Mouse (Mus musculus) neural tube, embryonic 14.5 days (tissue): ENCODE results near the gene 4930513O06Rik. TPM values are rescaled to one million over a fixed set of nuclear protein-coding genes. Genes with fewer than 3 reads are reported as not detected.

Source experiments
- ATAC-seq: fragments of 200-750 bp; cut with Nextera tagmentation; 2 replicates; pipeline ENCODE4 v1.8.0; 2017; ENCODE audit warnings: low read depth, mild to moderate bottlenecking, moderate TSS enrichment, moderate library complexity
- H3K27ac ChIP-seq: fragments of 300-500 bp; sonication (generic); 2 replicates; pipeline ENCODE4 v1.5.1; 2014; ENCODE audit warnings: low read depth, mild to moderate bottlenecking, control low read depth, low read length, moderate library complexity, mixed read lengths
- H3K27me3 ChIP-seq: fragments of 300-500 bp; sonication (generic); 2 replicates; pipeline ENCODE4 v1.6.1; 2014; ENCODE audit warnings: low read length; ENCODE audit not compliant: control insufficient read depth, insufficient read depth
- H3K36me3 ChIP-seq: fragments of 300-500 bp; sonication (generic); 2 replicates; pipeline ENCODE4 v1.6.1; 2014; ENCODE audit warnings: low read length, mixed read lengths; ENCODE audit not compliant: control insufficient read depth, insufficient read depth
- H3K4me1 ChIP-seq: fragments of 300-500 bp; sonication (generic); 2 replicates; pipeline ENCODE4 v1.6.1; 2014; ENCODE audit warnings: low read length; ENCODE audit not compliant: control insufficient read depth, insufficient read depth
- H3K4me2 ChIP-seq: fragments of 300-500 bp; sonication (generic); 2 replicates; pipeline ENCODE4 v1.6.1; 2014; ENCODE audit warnings: mild to moderate bottlenecking, low read depth, low read length, control low read depth
- H3K4me3 ChIP-seq: fragments of 300-500 bp; sonication (generic); 2 replicates; pipeline ENCODE4 v1.5.1; 2014; ENCODE audit warnings: low read depth, low read length, control low read depth, mixed read lengths
- H3K9ac ChIP-seq: fragments of 300-500 bp; sonication (generic); replicated peaks from 2 replicates; pipeline ENCODE4 v1.6.1; 2014; ENCODE audit warnings: low read depth, mild to moderate bottlenecking, control low read depth, low read length, mixed read lengths
- H3K9me3 ChIP-seq: fragments of 300-500 bp; sonication (generic); 2 replicates; pipeline ENCODE4 v1.6.1; 2016; ENCODE audit warnings: low read length; ENCODE audit not compliant: control insufficient read depth
- WGBS: fragments of 180-500 bp; shearing (Covaris S2); extraction: QIAGEN DNeasy Blood & Tissue Kit; methylation state at CpG from one replicate; pipeline ENCODE4 v1.1.7; 2014; 5-methylcytosine and 5-hydroxymethylcytosine counted together
- polyA plus RNA-seq: library from polyadenylated mRNA; unstranded; fragments of >200 nt; fragmentation: Nextera tagmentation; extraction: Ambion mirVana; gene quantifications from 2 replicates; pipeline ENCODE4 v1.2.1, GENCODE M21; 2014

The 4930513O06Rik gene
- polyA plus RNA-seq, result not detected in 2 replicates

DNA sequence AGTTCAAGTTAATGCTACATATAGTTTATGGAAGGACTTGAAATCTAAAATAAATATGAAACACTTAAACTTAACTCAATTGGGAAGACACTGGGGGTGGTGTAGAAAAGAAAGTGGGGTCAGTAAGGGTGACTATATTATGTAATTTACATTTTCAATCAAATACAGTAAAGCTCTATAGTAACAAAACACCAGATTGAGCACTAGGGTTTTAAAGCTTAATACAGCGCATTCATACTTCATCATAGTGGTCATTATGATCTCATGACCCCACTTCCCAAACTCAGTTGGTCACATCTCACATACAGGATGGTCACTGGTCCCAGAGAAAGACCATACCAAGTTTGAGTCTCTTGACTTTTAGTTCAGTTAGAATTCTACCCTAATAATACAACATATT is at the start of gene 4930513O06Rik:
TSS of gene 4930513O06Rik (plus strand) at position 301 of the 400 bp plus-strand sequence.
- no peak within 1 kb of the TSS for H3K9ac ChIP-seq
- no peaks in the 10 kb centered on the region for H3K4me1 ChIP-seq
- no peaks in the 10 kb centered on the region for H3K27me3 ChIP-seq
- H3K27ac ChIP-seq, result no peak within 1 kb of the TSS
- no peaks in the 10 kb centered on the region for H3K9me3 ChIP-seq
- no peak within 1 kb of the TSS for H3K4me3 ChIP-seq
- no peak for ATAC-seq
- H3K36me3 ChIP-seq, result no peaks in the 10 kb centered on the region
- 96% methylated on average over 1 of the region's 1 CpGs for WGBS
- no peak within 1 kb of the TSS for H3K4me2 ChIP-seq

DNA sequence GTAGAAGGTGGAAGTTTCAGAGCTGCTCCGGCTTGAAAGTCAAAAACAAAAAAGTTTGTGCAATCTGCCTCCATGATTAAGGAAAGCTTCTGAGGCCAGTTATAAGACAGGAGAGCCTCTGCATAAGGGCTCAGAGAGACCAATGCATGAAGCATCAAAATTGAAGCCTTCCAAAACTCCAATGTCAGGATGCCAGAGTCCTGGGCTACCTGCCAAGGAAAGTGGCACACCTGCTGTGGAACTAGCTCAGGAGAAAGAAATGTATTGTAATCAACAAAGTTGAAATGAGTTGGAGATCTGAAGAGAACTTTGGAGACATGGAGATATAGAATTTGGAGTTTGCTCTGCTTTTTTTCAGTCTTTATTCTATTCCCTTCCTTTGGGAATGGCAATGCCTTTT is 48.4 kb upstream of the 4930513O06Rik start:
- no peak overlapping the region for H3K9ac ChIP-seq
- WGBS, result 100% methylated on average over 1 of the region's 1 CpGs
- no peak overlapping the region for H3K27ac ChIP-seq
- ATAC-seq, result no peak
- H3K27me3 ChIP-seq, result no peaks in the 10 kb centered on the region
- no peaks in the 10 kb centered on the region for H3K4me1 ChIP-seq
- no peaks in the 10 kb centered on the region for H3K36me3 ChIP-seq
- H3K9me3 ChIP-seq, result no peaks in the 10 kb centered on the region
- no peak overlapping the region for H3K4me2 ChIP-seq
- H3K4me3 ChIP-seq, result no peak overlapping the region

DNA sequence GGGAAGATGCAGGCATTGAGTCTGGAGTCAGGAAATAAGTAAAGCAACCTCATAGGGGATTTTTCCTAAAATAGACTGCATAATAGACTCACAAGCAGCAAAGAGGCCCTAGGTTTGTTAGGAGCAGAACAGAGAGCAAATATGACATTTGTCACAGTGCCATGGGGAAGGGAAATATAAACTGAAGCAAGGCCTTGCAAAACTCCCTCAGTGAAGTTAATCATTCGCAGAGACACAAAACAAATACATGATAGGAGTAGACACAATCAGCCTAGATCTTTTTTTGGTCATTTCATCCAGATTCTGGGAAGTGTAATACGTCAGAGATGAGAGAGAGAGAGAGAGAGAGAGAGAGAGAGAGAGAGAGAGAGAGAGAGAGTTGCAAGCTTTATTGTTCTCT is 46.7 kb upstream of the 4930513O06Rik start:
- Histone ChIP-seq H3K9me3 (no peaks in the 10 kb centered on the region), H3K27me3 (no peaks in the 10 kb centered on the region), H3K9ac (no peak overlapping the region), H3K4me2 (no peak overlapping the region), H3K27ac (no peak overlapping the region), H3K4me3 (no peak overlapping the region), H3K36me3 (no peaks in the 10 kb centered on the region), H3K4me1 (no peaks in the 10 kb centered on the region)
- 60% methylated on average over 2 of the region's 2 CpGs for WGBS
- no peak for ATAC-seq

DNA sequence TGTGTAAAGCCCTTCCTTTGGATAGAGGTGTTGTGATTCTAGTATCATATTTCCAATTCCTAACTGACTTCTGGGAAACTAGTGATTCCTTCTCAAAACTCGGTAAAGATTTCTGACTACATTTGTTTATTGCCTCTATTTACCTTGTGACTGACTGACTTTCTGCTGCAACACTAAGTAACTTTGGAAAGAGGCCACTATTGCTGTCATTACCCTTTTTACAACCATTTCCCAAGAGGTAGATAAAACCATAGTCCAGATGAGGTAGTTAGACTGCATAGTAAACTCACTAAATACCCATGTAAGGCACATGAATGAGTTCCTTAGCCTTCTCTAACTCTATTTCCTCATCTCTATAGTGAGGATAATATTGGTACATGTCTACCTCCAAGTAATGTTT is 44.9 kb upstream of the 4930513O06Rik start:
- no peaks in the 10 kb centered on the region for H3K27me3 ChIP-seq
- WGBS, result 52% methylated on average over 1 of the region's 1 CpGs
- no peaks in the 10 kb centered on the region for H3K9me3 ChIP-seq
- no peaks in the 10 kb centered on the region for H3K4me1 ChIP-seq
- H3K36me3 ChIP-seq, result no peaks in the 10 kb centered on the region
- no peak overlapping the region for H3K9ac ChIP-seq
- no peak overlapping the region for H3K4me3 ChIP-seq
- no peak overlapping the region for H3K4me2 ChIP-seq
- no peak for ATAC-seq
- no peak overlapping the region for H3K27ac ChIP-seq

DNA sequence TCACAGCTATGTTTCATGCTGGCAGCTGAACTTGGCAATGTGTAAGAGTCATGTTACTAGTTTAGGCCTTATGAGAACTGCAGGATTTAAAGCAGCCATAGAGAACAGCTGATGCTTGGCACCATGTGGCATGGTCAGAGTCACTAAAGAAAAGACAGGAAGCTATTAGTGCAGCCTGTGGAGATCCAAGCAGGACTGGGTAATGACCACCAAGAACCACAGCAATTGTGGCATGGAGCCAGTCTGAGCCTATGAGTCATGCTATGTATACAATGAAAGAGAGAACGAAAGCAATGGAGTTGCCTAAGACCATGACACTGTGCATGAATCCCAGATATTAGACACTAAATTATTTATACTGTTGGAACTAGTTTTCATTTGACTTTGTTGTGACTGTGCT is 34.1 kb upstream of the 4930513O06Rik start:
- Histone ChIP-seq H3K4me3 (no peak overlapping the region), H3K27ac (no peak overlapping the region), H3K9ac (no peak overlapping the region), H3K27me3 (no peaks in the 10 kb centered on the region), H3K36me3 (no peaks in the 10 kb centered on the region), H3K9me3 (no peaks in the 10 kb centered on the region), H3K4me1 (no peaks in the 10 kb centered on the region), H3K4me2 (no peak overlapping the region)
- 71% methylated on average over 1 of the region's 1 CpGs for WGBS
- ATAC-seq, result no peak

DNA sequence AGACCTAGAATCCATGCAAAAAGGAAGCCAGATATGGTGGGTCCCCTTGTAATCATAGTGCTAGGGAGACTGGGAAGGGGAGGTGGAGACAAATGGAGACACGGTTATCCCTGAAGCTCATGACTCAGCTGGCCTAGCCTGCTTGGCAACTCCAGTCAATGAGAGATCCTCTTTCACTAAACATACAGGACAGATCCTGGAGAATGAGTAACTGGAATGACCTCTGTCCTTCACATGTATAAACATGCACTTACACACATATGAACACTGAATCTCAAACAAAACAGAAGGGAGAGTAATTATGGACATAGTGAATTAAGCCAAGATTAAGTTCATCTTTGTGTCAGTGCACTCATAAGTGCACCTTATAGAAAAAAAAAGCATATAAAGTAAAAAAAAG is 32.9 kb upstream of the 4930513O06Rik start:
- Histone ChIP-seq H3K4me2 (no peak overlapping the region), H3K36me3 (no peaks in the 10 kb centered on the region), H3K9ac (no peak overlapping the region), H3K27ac (no peak overlapping the region), H3K9me3 (no peaks in the 10 kb centered on the region), H3K4me1 (no peaks in the 10 kb centered on the region), H3K4me3 (no peak overlapping the region), H3K27me3 (no peaks in the 10 kb centered on the region)
- 89% methylated on average over 1 of the region's 1 CpGs for WGBS
- no peak for ATAC-seq

DNA sequence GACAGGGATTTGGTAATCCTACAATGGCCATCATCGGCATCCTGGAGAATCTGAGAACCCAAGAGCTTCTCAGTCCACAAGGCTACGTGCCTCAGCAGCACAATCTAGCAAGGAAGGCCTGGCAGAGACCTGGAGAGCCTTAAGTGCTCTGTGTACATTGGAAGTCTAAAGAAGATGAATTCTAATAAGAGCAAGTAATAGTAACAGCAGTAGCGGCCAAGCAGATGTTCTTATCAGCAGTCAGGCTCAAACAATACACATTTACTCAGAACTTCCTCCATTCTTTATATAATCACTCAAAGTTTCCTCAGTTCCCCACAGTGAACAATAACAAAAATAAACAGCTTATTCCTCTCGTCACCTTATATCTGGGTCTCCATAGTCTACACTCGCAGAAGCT is 22.0 kb upstream of the 4930513O06Rik start:
- no peak overlapping the region for H3K9ac ChIP-seq
- no peak overlapping the region for H3K4me3 ChIP-seq
- H3K36me3 ChIP-seq, result no peaks in the 10 kb centered on the region
- no peaks in the 10 kb centered on the region for H3K4me1 ChIP-seq
- no peak for ATAC-seq
- no peaks in the 10 kb centered on the region for H3K27me3 ChIP-seq
- no peak overlapping the region for H3K27ac ChIP-seq
- 91% methylated on average over 5 of the region's 5 CpGs for WGBS
- H3K4me2 ChIP-seq, result no peak overlapping the region
- no peaks in the 10 kb centered on the region for H3K9me3 ChIP-seq

DNA sequence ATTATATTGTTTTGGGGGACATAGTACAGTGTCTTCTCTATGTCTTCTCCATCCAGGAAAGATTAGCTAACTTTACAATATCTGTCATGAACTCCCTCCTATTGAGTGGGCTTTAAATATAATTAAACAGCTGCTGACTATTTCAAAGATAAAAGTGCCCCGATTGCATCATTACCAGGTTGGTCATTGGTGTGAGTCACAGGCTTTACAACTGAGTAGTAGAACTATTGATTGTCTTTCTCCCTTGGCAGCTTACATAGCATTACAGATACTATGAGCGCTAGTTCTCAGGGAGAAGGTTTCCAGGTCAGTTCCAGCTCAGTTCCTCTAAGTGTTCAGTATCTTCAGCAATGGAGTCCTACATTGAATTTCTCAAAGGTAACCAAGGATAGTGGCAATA is 7.5 kb upstream of the 4930513O06Rik start:
- ATAC-seq, result no peak

DNA sequence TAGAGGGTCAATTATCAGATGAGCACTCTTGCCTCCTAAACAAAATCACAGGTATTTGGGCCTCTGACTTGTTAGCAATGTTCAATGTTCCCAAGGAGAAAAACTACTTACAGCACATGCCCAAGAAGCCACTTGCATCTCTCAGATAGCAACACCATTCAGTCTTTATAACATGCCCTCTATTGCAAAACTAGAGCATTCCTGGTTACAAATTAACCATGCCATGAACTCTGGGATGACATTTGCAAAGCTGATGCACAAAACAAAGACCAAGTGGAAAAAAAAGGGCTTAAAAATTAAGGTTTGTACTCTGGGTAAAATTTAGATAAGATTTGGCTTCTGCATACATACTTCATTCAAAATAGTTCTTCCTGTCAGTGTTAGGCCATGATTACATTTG is 966 bp upstream of the 4930513O06Rik start, which contains the start of gene Serpina7:
TSS of gene Serpina7 (minus strand) at position 160 of the 400 bp plus-strand sequence.
- H3K27me3 ChIP-seq, result no peaks in the 10 kb centered on the region
- H3K4me2 ChIP-seq, result no peak within 1 kb of the TSS
- no peaks in the 10 kb centered on the region for H3K9me3 ChIP-seq
- no peaks in the 10 kb centered on the region for H3K36me3 ChIP-seq
- no peak for ATAC-seq
- H3K9ac ChIP-seq, result no peak within 1 kb of the TSS
- no peak within 1 kb of the TSS for H3K4me3 ChIP-seq
- H3K27ac ChIP-seq, result no peak within 1 kb of the TSS
- H3K4me1 ChIP-seq, result no peaks in the 10 kb centered on the region

More for the DNA sequence above, 7.5 kb upstream of the 4930513O06Rik start:
- Histone ChIP-seq H3K4me1 (no peaks in the 10 kb centered on the region), H3K9me3 (no peaks in the 10 kb centered on the region), H3K4me2 (no peak overlapping the region), H3K4me3 (no peak overlapping the region), H3K36me3 (no peaks in the 10 kb centered on the region), H3K27me3 (no peaks in the 10 kb centered on the region), H3K9ac (no peak overlapping the region), H3K27ac (no peak overlapping the region)
- WGBS, result 84% methylated on average over 2 of the region's 2 CpGs

DNA sequence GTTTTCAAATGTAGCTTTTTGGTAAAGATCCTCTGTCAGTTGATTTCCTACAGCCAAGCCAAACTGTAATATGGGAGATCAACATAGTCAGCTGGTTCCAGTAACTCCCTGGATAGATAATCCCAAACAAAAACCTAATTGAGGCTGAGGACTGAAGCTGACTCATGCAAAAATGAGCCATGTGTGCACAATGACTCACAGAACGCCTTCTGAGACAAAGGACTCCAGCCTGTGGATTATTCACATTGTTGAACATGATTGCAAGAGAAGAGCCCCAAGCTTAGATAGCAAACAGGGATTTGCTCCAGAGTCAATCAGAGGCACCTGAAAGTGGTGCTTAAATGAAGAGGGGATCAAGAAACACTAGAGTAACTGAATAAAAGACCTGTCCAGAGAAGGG is 11.2 kb downstream of the 4930513O06Rik start:
- Histone ChIP-seq H3K27me3 (no peaks in the 10 kb centered on the region), H3K4me3 (no peak overlapping the region), H3K27ac (no peak overlapping the region), H3K4me2 (no peak overlapping the region), H3K36me3 (no peaks in the 10 kb centered on the region), H3K9me3 (no peaks in the 10 kb centered on the region), H3K4me1 (no peaks in the 10 kb centered on the region), H3K9ac (no peak overlapping the region)
- WGBS, result 61% methylated on average over 1 of the region's 1 CpGs
- no peak for ATAC-seq
